Mouse (Mus musculus): ENCODE measurements around the gene Lrrc20. TPM values are rescaled to one million over a fixed set of nuclear protein-coding genes. Genes with fewer than 3 reads are reported as not detected.
"Not testable (repeated sequence)": the region's sequence is repeated elsewhere in the genome, so short reads cannot be mapped to it uniquely, and the experiment has no call there.

Lrrc20 gene
- polyA plus RNA-seq, 1 experiment = 11.8 TPM

DNA sequence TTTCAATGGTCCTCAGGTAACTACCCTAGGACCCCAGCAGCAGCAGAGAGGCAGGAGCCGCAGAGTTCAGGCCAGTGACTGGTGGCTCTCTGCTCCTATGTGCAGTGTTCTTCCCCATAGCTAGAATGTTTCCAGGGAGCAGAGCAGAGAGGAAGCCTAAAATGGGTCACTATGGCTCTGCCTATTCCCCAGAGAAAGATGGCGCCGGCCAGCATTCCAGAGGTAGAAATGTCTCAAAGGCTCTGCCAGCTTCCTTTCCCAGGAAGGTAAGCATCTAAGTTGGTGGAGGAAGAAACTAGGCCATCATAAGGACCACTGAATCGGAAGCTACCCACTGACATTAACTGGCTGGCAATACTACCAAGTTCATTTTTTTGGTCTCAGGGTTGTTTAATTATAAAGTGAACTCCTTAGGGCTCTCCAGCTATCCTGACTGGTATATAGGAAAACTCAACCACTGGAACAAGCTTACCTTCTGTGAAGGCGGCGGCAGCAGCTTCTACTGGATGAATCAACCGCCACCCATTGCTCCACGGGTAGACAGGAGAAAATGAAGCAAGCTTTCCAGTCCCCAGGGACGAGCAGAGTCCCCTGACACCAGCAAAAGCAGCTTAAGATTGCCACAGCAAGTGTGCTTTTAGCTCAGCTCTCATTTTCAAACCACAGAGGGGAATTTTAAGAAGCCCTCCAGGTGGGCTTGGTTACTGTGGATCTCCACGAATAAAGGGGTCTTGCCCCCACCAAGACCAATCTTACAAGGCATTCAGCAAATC is 27.8 kb upstream of the Lrrc20 start:
- Histone ChIP-seq H3ac (ENCODE audit: control insufficient read depth, insufficient read length, low read depth) (no peak overlapping the region), H3K79me3 (ENCODE audit: low read depth) (peaks cover 95% of the 10 kb centered on the region), H3K4me3 (ENCODE audit: insufficient read depth, poor library complexity, severe bottlenecking) (no peak overlapping the region), H3K36me3 (ENCODE audit: control insufficient read depth, insufficient read depth) (peaks cover 16% of the 10 kb centered on the region), H3K79me2 (ENCODE audit: control insufficient read depth, insufficient read depth) (peaks cover 97% of the 10 kb centered on the region), H3K27me3 (ENCODE audit: control insufficient read depth, insufficient read depth, insufficient read length) (no peaks in the 10 kb centered on the region)
- TF ChIP-seq MYOG (IDR thresholded peaks at IDR 0.05; ENCODE audit: control insufficient read depth, extremely low read depth, insufficient read length) (no peak), USF1 (IDR thresholded peaks at IDR 0.05; ENCODE audit: low read depth) (no peak), MAX (IDR thresholded peaks at IDR 0.05) (no peak), MYOD1 (IDR thresholded peaks at IDR 0.05; ENCODE audit: control insufficient read depth, insufficient read length, low read depth) (no peak), FOSL1 (IDR thresholded peaks at IDR 0.05; ENCODE audit: insufficient read depth, low read length, poor library complexity, severe bottlenecking) (no peak), CEBPB (IDR thresholded peaks at IDR 0.05; ENCODE audit: low read depth) (no peak), CTCF (IDR thresholded peaks at IDR 0.05; ENCODE audit: control insufficient read depth, insufficient read depth, insufficient read length) (no peak)

- H3K79me2 ChIP-seq (ENCODE audit: control insufficient read depth, insufficient read depth) = peaks cover 87% of the 10 kb centered on the region
- H3K4me3 ChIP-seq (ENCODE audit: insufficient read depth, poor library complexity, severe bottlenecking) = no peak overlapping the region
- no peak overlapping the region for H3ac ChIP-seq (ENCODE audit: control insufficient read depth, insufficient read length, low read depth)
- no peak for TF ChIP-seq CTCF (IDR thresholded peaks at IDR 0.05; ENCODE audit: control insufficient read depth, insufficient read depth, insufficient read length)
- TF ChIP-seq MYOG (IDR thresholded peaks at IDR 0.05; ENCODE audit: control insufficient read depth, extremely low read depth, insufficient read length) = no peak
- TF ChIP-seq USF1 (IDR thresholded peaks at IDR 0.05; ENCODE audit: low read depth) = no peak
- no peak for TF ChIP-seq CEBPB (IDR thresholded peaks at IDR 0.05; ENCODE audit: low read depth)
- no peak for TF ChIP-seq MYOD1 (IDR thresholded peaks at IDR 0.05; ENCODE audit: control insufficient read depth, insufficient read length, low read depth)
- no peak for TF ChIP-seq MAX (IDR thresholded peaks at IDR 0.05)
- no peak for TF ChIP-seq FOSL1 (IDR thresholded peaks at IDR 0.05; ENCODE audit: insufficient read depth, low read length, poor library complexity, severe bottlenecking)
- peaks cover 84% of the 10 kb centered on the region for H3K79me3 ChIP-seq (ENCODE audit: low read depth)
- H3K27me3 ChIP-seq (ENCODE audit: control insufficient read depth, insufficient read depth, insufficient read length) = no peaks in the 10 kb centered on the region
- H3K36me3 ChIP-seq (ENCODE audit: control insufficient read depth, insufficient read depth) = peaks cover 13% of the 10 kb centered on the region
These were observed 26.8 kb upstream of the Lrrc20 start for GRCm38 (mm10) chr10:61448834-61449233.

DNA sequence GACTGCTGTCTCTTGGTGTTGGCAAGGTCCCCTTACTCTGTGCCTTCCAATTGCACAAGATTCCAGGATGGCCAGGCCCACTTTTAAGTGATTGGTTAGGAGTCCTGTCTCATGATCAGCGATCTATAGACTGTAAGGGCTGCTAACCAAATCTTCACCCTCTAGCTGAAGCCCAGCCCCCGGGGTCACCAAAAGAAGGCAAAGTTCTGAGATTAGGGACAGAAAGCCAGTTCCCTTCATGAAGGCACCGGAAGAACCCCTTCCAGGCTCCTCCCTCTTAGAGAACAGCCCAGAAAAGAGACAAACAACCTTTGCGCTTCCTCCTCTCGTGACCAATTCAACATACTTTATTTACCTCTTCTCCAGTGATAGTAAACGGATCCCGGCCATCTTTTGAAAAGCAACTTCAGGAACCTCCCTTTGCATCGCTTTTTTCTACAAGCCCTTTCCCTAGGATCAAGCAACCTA is 24.1 kb upstream of the Lrrc20 start:
- Histone ChIP-seq H3K4me3 (ENCODE audit: insufficient read depth, poor library complexity, severe bottlenecking) (peak overlapping the region; percentile 82), H3ac (ENCODE audit: control insufficient read depth, insufficient read length, low read depth) (peak overlapping the region; percentile 70), H3K79me3 (ENCODE audit: low read depth) (peaks cover 58% of the 10 kb centered on the region), H3K27me3 (ENCODE audit: control insufficient read depth, insufficient read depth, insufficient read length) (no peaks in the 10 kb centered on the region), H3K79me2 (ENCODE audit: control insufficient read depth, insufficient read depth) (peaks cover 60% of the 10 kb centered on the region), H3K36me3 (ENCODE audit: control insufficient read depth, insufficient read depth) (peaks cover 13% of the 10 kb centered on the region)
- TF ChIP-seq CEBPB (IDR thresholded peaks at IDR 0.05; ENCODE audit: low read depth) = peak; percentile 73
- TF ChIP-seq USF1 (IDR thresholded peaks at IDR 0.05; ENCODE audit: low read depth) = no peak

DNA sequence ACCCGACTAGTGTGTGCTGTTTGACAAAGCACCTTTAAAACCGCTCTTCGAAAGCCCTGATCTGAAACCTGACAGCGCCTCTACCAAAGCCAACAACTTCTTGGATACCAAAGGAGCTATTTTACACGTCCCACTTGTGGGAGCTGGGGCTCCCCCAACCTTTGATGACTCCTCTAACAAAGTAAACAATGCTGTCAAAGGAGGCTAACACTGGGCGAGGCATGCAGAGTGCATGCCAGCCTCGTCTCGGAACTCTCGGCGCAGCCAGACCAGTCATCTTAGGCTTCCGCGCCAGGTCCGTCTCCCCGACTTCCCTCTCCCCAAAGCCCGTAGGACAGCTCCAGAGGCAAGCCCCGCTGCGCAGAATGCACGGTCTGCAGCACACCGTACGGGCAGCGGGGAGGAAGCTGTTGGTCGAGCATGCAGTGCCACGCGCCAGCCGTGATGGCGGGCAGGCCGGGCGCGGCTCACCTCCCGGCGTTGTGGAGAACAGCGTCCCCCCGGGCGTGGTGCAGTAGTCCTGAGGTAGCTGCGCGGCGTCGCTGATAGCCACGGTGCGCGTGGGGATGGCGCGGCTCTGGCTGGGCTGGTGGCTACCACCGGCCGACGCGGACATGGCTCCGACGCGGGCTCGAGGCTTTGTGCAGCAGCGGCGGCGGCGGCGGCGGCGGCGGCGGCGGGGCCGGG is 23.5 kb upstream of the Lrrc20 start:
- TF ChIP-seq CTCF (IDR thresholded peaks at IDR 0.05; ENCODE audit: control insufficient read depth, insufficient read depth, insufficient read length) = peak; percentile 18
- peak; percentile 53 for TF ChIP-seq MAX (IDR thresholded peaks at IDR 0.05)
- no peak for TF ChIP-seq USF1 (IDR thresholded peaks at IDR 0.05; ENCODE audit: low read depth)
- TF ChIP-seq FOSL1 (IDR thresholded peaks at IDR 0.05; ENCODE audit: insufficient read depth, low read length, poor library complexity, severe bottlenecking) = no peak
- TF ChIP-seq MYOD1 (IDR thresholded peaks at IDR 0.05; ENCODE audit: control insufficient read depth, insufficient read length, low read depth) = no peak
- H3K36me3 ChIP-seq (ENCODE audit: control insufficient read depth, insufficient read depth) = peaks cover 13% of the 10 kb centered on the region
- peaks cover 52% of the 10 kb centered on the region for H3K79me3 ChIP-seq (ENCODE audit: low read depth)
- peak overlapping the region; percentile 82 for H3K4me3 ChIP-seq (ENCODE audit: insufficient read depth, poor library complexity, severe bottlenecking)
- H3K27me3 ChIP-seq (ENCODE audit: control insufficient read depth, insufficient read depth, insufficient read length) = no peaks in the 10 kb centered on the region
- peak overlapping the region; percentile 70 for H3ac ChIP-seq (ENCODE audit: control insufficient read depth, insufficient read length, low read depth)
- peaks cover 54% of the 10 kb centered on the region for H3K79me2 ChIP-seq (ENCODE audit: control insufficient read depth, insufficient read depth)

DNA sequence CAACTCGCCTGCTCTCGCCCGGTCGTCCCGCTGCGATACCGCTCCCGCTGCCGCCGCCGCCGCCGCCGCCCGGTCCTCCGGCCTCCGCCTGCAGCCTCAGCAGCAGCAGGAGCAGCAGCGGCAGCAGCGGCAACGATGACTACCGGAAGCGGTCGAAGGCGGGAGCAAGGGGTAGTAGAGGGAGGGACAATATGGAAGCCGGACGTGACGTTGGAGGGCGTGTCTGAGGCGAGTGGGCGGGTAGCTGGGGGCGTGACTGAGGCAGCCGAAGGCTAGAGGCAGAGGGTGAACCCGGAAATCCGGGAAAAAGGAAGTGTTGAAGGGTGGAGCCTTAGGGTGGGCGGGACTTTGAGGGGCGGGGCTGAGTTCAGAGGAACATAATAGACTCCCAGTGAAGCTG is 23.0 kb upstream of the Lrrc20 start, which contains the start of gene Eif4ebp2:
Gene Eif4ebp2, minus strand, starts transcription at position 17 of the 400 bp plus-strand sequence.
- TF ChIP-seq MYOG (IDR thresholded peaks at IDR 0.05; ENCODE audit: control insufficient read depth, extremely low read depth, insufficient read length) (no peak), MAX (IDR thresholded peaks at IDR 0.05) (peak; percentile 66), CTCF (IDR thresholded peaks at IDR 0.05; ENCODE audit: control insufficient read depth, insufficient read depth, insufficient read length) (no peak), CEBPB (IDR thresholded peaks at IDR 0.05; ENCODE audit: low read depth) (no peak)

DNA sequence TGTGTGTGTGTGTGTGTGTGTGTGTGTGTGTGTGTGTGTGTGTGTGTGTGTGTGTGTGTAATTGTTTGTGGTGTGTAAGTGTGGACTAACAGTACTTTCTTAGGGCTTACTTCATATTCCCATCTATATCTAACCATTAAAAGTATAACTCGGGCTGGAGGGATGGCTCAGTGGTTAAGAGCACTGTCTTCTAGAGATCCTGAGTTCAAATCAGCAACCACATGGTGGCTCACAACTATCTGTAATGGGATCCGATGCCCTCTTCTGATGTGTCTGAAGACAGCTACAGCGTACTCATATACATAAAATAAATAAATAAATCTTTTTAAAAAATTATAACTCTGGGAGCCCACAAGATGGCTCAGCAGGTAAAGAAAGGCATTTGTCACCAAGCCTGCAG is 22.4 kb upstream of the Lrrc20 start:
- not testable (repeated sequence) for H3K27me3 ChIP-seq (ENCODE audit: control insufficient read depth, insufficient read depth, insufficient read length); H3ac ChIP-seq (ENCODE audit: control insufficient read depth, insufficient read length, low read depth); H3K4me3 ChIP-seq (ENCODE audit: insufficient read depth, poor library complexity, severe bottlenecking); H3K36me3 ChIP-seq (ENCODE audit: control insufficient read depth, insufficient read depth)
- Histone ChIP-seq H3K79me3 (ENCODE audit: low read depth) (peaks cover 41% of the 10 kb centered on the region), H3K79me2 (ENCODE audit: control insufficient read depth, insufficient read depth) (peaks cover 43% of the 10 kb centered on the region)

More for the DNA sequence above, 23.0 kb upstream of the Lrrc20 start, which contains the start of gene Eif4ebp2:
- Histone ChIP-seq H3K79me3 (ENCODE audit: low read depth) (peaks cover 46% of the 10 kb centered on the region), H3K36me3 (ENCODE audit: control insufficient read depth, insufficient read depth) (peaks cover 7% of the 10 kb centered on the region), H3K79me2 (ENCODE audit: control insufficient read depth, insufficient read depth) (peaks cover 48% of the 10 kb centered on the region), H3K4me3 (ENCODE audit: insufficient read depth, poor library complexity, severe bottlenecking) (peak within 1 kb of the TSS; percentile 82), H3ac (ENCODE audit: control insufficient read depth, insufficient read length, low read depth) (peak within 1 kb of the TSS; percentile 70), H3K27me3 (ENCODE audit: control insufficient read depth, insufficient read depth, insufficient read length) (no peaks in the 10 kb centered on the region)
